Mouse (Mus musculus) forebrain, embryonic 10.5 days (tissue): ENCODE measurements around the gene Prkar1a. TPM values are rescaled to one million over a fixed set of nuclear protein-coding genes. Genes with fewer than 3 reads are reported as not detected.

ENCODE experiments used
- DNase-seq: peaks from one replicate; pipeline ENCODE4 v3.0.0-alpha.2; 2017; ENCODE audit warnings: low spot score; ENCODE audit errors: extremely low spot score
- H3K27ac ChIP-seq: fragments of 300-500 bp; sonication (generic); 2 replicates; pipeline ENCODE4 v1.5.1; 2016; ENCODE audit warnings: mild to moderate bottlenecking
- H3K27me3 ChIP-seq: fragments of 300-500 bp; sonication (generic); 2 replicates; pipeline ENCODE4 v1.6.1; 2016; ENCODE audit warnings: mild to moderate bottlenecking; ENCODE audit not compliant: poor library complexity, severe bottlenecking
- H3K36me3 ChIP-seq: fragments of 300-500 bp; sonication (generic); replicated peaks from 2 replicates; pipeline ENCODE4 v1.6.1; 2016; ENCODE audit warnings: mild to moderate bottlenecking, moderate library complexity
- H3K4me1 ChIP-seq: fragments of 300-500 bp; sonication (generic); 2 replicates; pipeline ENCODE4 v1.6.1; 2016
- H3K4me3 ChIP-seq: fragments of 300-500 bp; sonication (generic); 2 replicates; pipeline ENCODE4 v1.5.1; 2016; ENCODE audit warnings: mild to moderate bottlenecking, moderate library complexity
- H3K9me3 ChIP-seq: fragments of 300-500 bp; sonication (generic); 2 replicates; pipeline ENCODE4 v1.6.1; 2016; ENCODE audit warnings: mild to moderate bottlenecking, moderate library complexity
- WGBS: fragments of 180-500 bp; shearing (Covaris S2); methylation state at CpG from one replicate; pipeline ENCODE4 v1.1.7; 2016; 5-methylcytosine and 5-hydroxymethylcytosine counted together
- polyA plus RNA-seq: library from polyadenylated mRNA; unstranded; fragments of >200 nt; fragmentation: Nextera tagmentation; extraction: Ambion mirVana; gene quantifications from 2 replicates; pipeline ENCODE4 v1.2.1, GENCODE M21; 2016

Gene Prkar1a
- polyA plus RNA-seq, 1 experiment from 2014 or later = 300 TPM

DNA sequence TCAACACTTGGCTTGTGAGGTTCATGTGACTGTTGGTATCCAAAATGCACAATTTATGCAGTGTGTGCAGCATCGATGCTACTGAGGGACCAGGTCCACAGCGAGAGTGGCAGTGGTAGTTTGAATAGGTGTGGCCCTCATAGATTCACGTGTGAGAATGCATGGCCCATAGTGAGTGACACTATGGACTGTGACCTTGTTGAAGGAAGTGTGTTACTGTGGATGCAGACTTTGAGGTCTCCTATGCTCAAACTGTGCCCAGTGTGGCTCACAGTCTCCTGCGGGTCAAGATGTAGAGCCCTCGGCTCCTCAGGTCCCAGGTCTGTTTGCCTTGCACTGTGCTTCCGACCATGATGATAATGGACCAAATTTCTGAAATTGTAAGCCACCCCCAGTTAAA lies 33.0 kb downstream of the Prkar1a start:
- no peaks in the 10 kb centered on the region for H3K36me3 ChIP-seq

DNA sequence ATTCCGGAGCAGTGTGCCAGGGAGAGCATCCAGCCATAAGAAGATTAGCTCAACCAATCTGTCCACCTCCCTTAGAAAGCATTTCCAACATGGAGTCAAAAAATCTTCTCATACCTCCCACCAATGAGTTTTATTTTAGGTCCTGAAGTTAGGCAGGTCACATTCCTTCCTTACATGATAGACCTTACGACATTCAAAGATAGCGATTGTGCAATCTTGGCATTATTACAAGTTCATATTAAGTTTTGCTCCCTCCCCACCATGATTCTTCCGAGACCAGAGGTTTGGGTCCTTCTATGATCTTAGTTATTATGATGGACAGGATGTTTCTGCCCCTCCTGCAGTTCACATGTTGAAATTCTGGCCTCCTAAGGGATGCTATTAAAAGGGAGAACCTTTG lies 40.3 kb downstream of the Prkar1a start:
- WGBS = 88% methylated on average over 4 of the region's 4 CpGs
- DNase-seq = no peak
- no peaks in the 10 kb centered on the region for H3K27me3 ChIP-seq

More for the DNA sequence above, 33.0 kb downstream of the Prkar1a start:
- H3K27me3 ChIP-seq = peaks cover 13% of the 10 kb centered on the region
- no peak overlapping the region for H3K27ac ChIP-seq
- no peaks in the 10 kb centered on the region for H3K9me3 ChIP-seq
- WGBS = 91% methylated on average over 6 of the region's 6 CpGs
- no peak overlapping the region for H3K4me3 ChIP-seq
- DNase-seq = no peak
- H3K4me1 ChIP-seq = no peaks in the 10 kb centered on the region

DNA sequence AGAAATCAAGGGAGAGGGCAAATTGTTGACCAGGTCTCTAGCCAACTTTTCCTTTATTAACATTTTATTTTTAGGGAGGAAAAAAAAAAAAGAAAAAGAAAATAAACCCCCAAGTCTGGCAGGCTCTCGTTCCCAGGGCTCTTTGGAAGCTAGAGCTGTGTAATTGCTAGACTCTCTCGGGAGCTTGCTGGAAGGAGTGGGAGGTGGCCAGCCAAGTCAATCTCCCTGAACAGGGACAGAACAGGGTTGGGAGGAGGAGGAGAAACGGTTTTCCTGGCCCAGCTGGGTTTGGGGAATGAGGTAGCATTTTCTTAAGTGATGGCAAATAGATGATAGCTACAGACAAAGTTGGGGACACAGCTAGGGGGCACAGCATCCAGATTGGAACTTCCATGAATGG lies 43.5 kb downstream of the Prkar1a start:
- WGBS = 42% methylated on average over 3 of the region's 3 CpGs

More for the DNA sequence above, 40.3 kb downstream of the Prkar1a start:
- no peaks in the 10 kb centered on the region for H3K4me1 ChIP-seq
- no peaks in the 10 kb centered on the region for H3K9me3 ChIP-seq
- H3K4me3 ChIP-seq = no peak overlapping the region
- no peaks in the 10 kb centered on the region for H3K36me3 ChIP-seq
- no peak overlapping the region for H3K27ac ChIP-seq

DNA sequence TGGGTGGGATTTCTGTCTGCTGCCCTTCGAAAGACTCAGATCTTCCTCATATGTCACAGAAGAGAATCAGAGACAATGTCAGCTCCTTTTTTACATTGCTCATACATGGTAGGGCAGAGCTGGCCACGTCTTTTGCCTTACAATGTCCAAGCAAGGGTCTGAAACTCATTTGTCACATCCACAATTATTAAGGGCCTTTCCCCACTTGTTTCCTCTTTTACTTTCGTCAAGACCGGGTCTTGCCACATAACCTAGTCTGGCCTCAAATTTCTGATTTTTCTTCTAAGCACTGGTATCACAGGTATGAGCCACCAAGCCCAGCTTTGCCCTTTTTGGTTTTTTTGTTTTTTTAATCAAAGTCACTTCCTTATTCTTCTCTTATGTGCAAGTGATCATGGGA lies 47.3 kb downstream of the Prkar1a start:
- no peaks in the 10 kb centered on the region for H3K27me3 ChIP-seq
- H3K4me3 ChIP-seq = no peak overlapping the region
- H3K36me3 ChIP-seq = no peaks in the 10 kb centered on the region
- H3K9me3 ChIP-seq = no peaks in the 10 kb centered on the region
- WGBS = 87% methylated on average over 4 of the region's 4 CpGs
- no peak for DNase-seq
- H3K4me1 ChIP-seq = no peaks in the 10 kb centered on the region
- H3K27ac ChIP-seq = no peak overlapping the region

More for the DNA sequence above, 43.5 kb downstream of the Prkar1a start:
- Histone ChIP-seq H3K36me3 (no peaks in the 10 kb centered on the region), H3K4me3 (no peak overlapping the region), H3K27ac (no peak overlapping the region), H3K27me3 (no peaks in the 10 kb centered on the region), H3K9me3 (no peaks in the 10 kb centered on the region), H3K4me1 (no peaks in the 10 kb centered on the region)
- no peak for DNase-seq

DNA sequence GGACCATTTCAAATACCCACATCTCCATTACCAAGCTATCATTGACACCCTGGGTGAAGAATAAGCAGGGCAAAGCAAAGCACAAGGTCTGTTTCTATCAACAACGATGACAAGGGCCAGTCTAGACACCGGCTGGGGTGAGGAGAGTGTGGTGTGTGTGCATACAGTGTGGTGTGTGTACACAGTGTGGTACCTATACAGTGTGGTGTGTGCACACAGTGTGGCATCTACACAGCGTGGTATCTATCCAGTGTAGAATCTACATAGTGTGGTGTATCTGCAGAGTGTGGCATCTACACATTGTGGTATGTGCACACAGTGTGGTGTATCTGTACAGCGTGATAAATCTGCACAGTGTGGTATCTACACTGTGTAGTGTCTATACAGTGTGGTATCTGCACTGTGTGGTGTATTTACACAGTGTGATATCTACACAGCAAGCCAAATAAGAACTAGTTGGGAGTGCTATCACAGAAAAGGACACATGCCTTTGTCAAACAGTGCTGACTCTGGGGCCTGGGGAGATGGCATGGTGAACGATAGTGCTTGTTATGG lies 48.0 kb downstream of the Prkar1a start:
- DNase-seq = no peak
- Histone ChIP-seq H3K27me3 (no peaks in the 10 kb centered on the region), H3K27ac (no peak overlapping the region), H3K9me3 (no peaks in the 10 kb centered on the region), H3K36me3 (no peaks in the 10 kb centered on the region), H3K4me3 (no peak overlapping the region), H3K4me1 (peaks cover 2% of the 10 kb centered on the region)
- WGBS = 88% methylated on average over 5 of the region's 5 CpGs

DNA sequence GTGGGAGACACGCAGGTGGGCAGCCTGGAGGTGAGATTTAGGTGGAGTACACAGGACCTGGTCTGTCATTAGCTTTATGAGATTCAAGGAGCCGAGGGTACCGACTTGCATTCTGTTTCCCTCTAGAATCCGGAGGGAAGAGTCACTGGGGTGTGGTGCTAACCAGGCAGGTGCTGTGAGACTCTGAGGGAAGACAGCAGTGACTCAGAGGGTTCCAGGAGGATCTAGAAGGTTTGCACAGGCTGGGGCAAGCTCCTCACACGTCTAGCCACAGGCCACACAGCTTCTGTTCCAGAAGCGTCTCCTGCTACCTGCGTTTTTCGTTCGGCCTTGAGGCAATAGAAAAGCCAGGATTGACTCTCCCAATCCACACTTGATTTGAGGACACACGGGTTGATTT lies 49.5 kb downstream of the Prkar1a start:
- peaks cover 5% of the 10 kb centered on the region for H3K4me1 ChIP-seq
- 88% methylated on average over 10 of the region's 10 CpGs for WGBS
- no peaks in the 10 kb centered on the region for H3K9me3 ChIP-seq
- no peaks in the 10 kb centered on the region for H3K36me3 ChIP-seq
- no peak for DNase-seq
- no peaks in the 10 kb centered on the region for H3K27me3 ChIP-seq
- no peak overlapping the region for H3K4me3 ChIP-seq
- H3K27ac ChIP-seq = no peak overlapping the region

DNA sequence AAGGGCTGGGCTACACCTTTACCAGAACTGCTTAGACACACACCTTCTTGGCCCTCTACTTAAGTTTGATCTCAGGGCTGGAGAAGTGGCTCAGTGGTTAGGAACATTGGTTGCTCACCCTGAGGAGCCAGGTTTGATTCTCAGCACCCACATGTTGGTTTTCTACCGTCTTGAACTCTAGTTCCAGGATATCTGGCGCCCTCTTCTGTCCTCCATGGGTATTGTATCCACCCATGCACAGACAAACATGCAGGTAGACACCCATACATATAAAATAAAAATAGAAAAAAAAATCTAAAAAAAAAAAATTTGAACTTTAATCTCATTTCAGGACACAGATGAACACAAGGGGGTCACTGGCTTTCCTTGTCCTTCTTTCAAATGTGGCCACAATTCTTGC lies 50.6 kb downstream of the Prkar1a start:
- Histone ChIP-seq H3K9me3 (no peaks in the 10 kb centered on the region), H3K27me3 (no peaks in the 10 kb centered on the region), H3K36me3 (no peaks in the 10 kb centered on the region), H3K4me3 (no peak overlapping the region), H3K4me1 (peaks cover 5% of the 10 kb centered on the region), H3K27ac (no peak overlapping the region)
- no peak for DNase-seq
- 69% methylated on average over 2 of the region's 2 CpGs for WGBS

- H3K9me3 ChIP-seq = no peaks in the 10 kb centered on the region
- H3K36me3 ChIP-seq = no peaks in the 10 kb centered on the region
- 92% methylated on average over 6 of the region's 6 CpGs for WGBS
- no peaks in the 10 kb centered on the region for H3K27me3 ChIP-seq
- H3K4me3 ChIP-seq = no peak overlapping the region
- DNase-seq = no peak
- H3K4me1 ChIP-seq = peaks cover 5% of the 10 kb centered on the region
- H3K27ac ChIP-seq = no peak overlapping the region
Observed at GRCm38 (mm10) chr11:109700761-109701160, 51.6 kb downstream of the Prkar1a start.

- no peak for DNase-seq
- H3K27me3 ChIP-seq = no peaks in the 10 kb centered on the region
- H3K36me3 ChIP-seq = no peaks in the 10 kb centered on the region
- 71% methylated on average over 10 of the region's 10 CpGs for WGBS
- peaks cover 5% of the 10 kb centered on the region for H3K4me1 ChIP-seq
- H3K27ac ChIP-seq = no peak overlapping the region
- H3K4me3 ChIP-seq = no peak overlapping the region
- no peaks in the 10 kb centered on the region for H3K9me3 ChIP-seq
Observed at GRCm38 (mm10) chr11:109702031-109702815, 53.0 kb downstream of the Prkar1a start.

DNA sequence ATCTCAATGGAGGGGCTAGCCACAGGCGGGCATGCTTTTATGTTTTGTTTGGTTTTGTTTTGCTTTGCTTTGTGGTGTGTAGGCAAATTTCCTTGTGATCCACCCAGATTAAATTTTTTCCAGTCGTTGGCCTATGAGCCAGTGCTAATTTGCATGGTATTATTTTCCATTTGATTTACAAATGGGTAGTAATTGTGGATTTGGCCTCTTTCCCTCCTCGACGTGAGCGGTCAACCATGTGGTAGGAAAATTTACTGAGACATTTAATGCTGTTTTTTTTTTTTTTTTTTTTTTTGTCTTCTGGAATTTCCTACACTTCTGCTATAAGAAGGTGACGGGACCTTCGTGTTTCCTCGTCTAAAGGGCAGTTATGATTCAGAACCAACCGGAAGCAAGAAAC lies 54.6 kb downstream of the Prkar1a start:
- DNase-seq = no peak
- H3K36me3 ChIP-seq = no peaks in the 10 kb centered on the region
- no peak overlapping the region for H3K4me3 ChIP-seq
- WGBS = 89% methylated on average over 9 of the region's 9 CpGs
- H3K4me1 ChIP-seq = peaks cover 5% of the 10 kb centered on the region
- H3K27ac ChIP-seq = no peak overlapping the region
- no peaks in the 10 kb centered on the region for H3K9me3 ChIP-seq
- no peaks in the 10 kb centered on the region for H3K27me3 ChIP-seq

DNA sequence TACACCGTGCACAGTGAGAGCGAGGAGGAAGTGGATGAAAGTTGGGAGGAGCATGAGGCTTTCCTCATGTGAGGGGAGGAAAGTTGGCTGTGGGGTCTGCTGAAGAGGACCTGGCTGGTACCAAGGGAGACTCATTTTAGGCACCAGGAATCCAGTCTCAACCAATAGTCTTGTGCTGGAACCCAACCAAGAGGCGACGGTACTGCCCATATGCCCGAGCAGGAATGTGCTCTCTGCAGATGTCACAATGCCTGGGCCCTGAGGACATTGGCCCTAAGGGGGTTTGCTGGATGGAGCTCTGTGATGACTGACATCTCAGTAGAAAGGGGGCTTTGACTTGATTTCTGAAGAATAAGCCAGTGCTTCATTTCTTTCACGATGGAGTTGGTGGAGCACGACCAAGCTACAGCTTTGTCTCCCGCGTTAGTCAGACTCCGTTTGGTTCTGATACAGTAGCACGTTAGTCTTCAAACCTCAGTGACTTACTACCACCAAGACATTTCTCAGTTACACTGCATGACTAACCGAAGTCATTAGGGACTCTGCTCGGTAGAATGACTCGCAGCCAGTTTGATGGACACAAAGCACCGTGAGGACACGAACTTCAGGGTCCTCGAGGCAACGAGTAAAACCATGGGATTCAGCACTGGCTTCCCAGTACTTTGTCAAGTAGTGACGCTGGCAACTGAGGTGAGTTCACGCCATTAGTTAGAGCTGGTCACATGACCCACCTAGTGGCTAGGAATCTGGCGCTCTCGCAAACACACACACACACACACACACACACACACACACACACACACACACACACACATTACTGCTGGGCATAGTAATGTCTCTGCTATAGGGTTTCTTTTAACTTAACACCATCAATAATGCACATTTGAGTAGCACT lies 55.4 kb downstream of the Prkar1a start:
- Histone ChIP-seq H3K9me3 (no peaks in the 10 kb centered on the region), H3K36me3 (no peaks in the 10 kb centered on the region), H3K4me1 (peaks cover 5% of the 10 kb centered on the region), H3K27ac (no peak overlapping the region), H3K27me3 (no peaks in the 10 kb centered on the region), H3K4me3 (no peak overlapping the region)
- no peak for DNase-seq
- WGBS = 91% methylated on average over 22 of the region's 22 CpGs

DNA sequence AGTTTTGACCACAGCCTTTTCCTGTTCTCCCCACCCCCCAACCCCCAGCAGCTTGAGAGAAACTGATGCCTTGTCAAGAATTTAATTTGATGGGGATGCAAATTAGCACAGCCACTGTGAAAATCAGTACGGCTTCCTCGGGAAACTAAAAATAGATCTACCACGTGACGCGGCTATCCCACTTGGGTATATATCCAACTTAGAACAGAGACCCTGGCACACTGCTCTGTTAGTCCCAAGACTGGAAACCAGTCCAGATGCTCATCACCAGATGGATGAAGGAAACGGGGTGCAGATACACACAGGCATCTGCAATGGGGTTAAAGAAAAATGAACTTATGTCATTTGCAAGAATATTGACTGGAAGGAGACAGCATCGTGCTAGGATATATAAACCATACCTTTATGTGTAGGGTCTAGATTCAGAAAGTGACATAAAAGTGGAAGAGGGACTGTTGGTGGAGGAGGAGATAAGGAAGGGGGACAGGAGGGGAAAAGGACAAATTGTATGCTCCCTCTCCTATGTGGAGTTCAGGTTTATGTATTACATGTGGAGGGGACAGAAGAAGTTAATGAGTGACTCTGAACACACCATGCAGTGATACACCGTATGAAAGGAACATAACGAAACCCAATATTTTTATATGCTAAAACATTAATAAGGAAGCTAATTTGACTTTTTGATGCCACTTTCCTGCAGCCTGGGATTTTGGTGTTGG lies 56.3 kb downstream of the Prkar1a start:
- Histone ChIP-seq H3K27me3 (no peaks in the 10 kb centered on the region), H3K27ac (no peak overlapping the region), H3K9me3 (no peaks in the 10 kb centered on the region), H3K4me1 (peaks cover 5% of the 10 kb centered on the region), H3K4me3 (no peak overlapping the region), H3K36me3 (no peaks in the 10 kb centered on the region)
- no peak for DNase-seq
- 90% methylated on average over 9 of the region's 9 CpGs for WGBS
